Mouse (Mus musculus): ENCODE results near the gene Pdgfb. TPM values are rescaled to one million over a fixed set of nuclear protein-coding genes. Genes with fewer than 3 reads are reported as not detected.

Pdgfb gene
- total RNA-seq, 1 experiment, result 9.5 TPM

GRCm38 (mm10) chr15:80014031-80014320 is 801 bp downstream of the Pdgfb start:
- no peak for TF ChIP-seq HCFC1 (IDR thresholded peaks at IDR 0.05; ENCODE audit: borderline replicate concordance, insufficient read depth, low read length)
- TF ChIP-seq ZNF384 (IDR thresholded peaks at IDR 0.05; ENCODE audit: low read depth, low read length), result no peak
- TF ChIP-seq CHD2 (IDR thresholded peaks at IDR 0.05; ENCODE audit: low read depth, low read length), result no peak
- TF ChIP-seq ZC3H11A (IDR thresholded peaks at IDR 0.05; ENCODE audit: borderline replicate concordance, low read depth, low read length), result no peak
- TF ChIP-seq MAFK (IDR thresholded peaks at IDR 0.05; ENCODE audit: insufficient read depth, low read depth, low read length), result no peak
- Histone ChIP-seq H3K4me3 (ENCODE audit: insufficient read depth in 1 of 2, low read depth in 1 of 2, low read length in 2 of 2, poor library complexity in 1 of 2, severe bottlenecking in 1 of 2) (peak overlapping the region; percentile 70 to 86), H3K36me3 (ENCODE audit: control insufficient read depth, insufficient read depth, low read length, poor library complexity, severe bottlenecking) (no peaks in the 10 kb centered on the region), H3K9ac (ENCODE audit: insufficient read depth, low read depth, low read length, poor library complexity, severe bottlenecking) (peak overlapping the region; percentile 70), H3K27ac (ENCODE audit: insufficient read depth, low read depth, low read length, poor library complexity, severe bottlenecking) (no peak overlapping the region), H3K9me3 (ENCODE audit: control insufficient read depth, insufficient read depth, low read depth, low read length) (no peaks in the 10 kb centered on the region), H3K4me1 (ENCODE audit: control insufficient read depth in 2 of 2, insufficient read depth in 2 of 2, low read length in 2 of 2, poor library complexity in 1 of 2) (peaks cover 0 to 25% of the 10 kb centered on the region in 2 experiments; a peak in 2 of 4 replicates)
- in situ Hi-C loops (cut with MboI; ENCODE audit: low sequenced_read_pairs in 2 of 2, unreplicated experiment in 2 of 2), result no loop called here
- no peak for DNase-seq (ENCODE audit: low read depth, low spot score)

DNA sequence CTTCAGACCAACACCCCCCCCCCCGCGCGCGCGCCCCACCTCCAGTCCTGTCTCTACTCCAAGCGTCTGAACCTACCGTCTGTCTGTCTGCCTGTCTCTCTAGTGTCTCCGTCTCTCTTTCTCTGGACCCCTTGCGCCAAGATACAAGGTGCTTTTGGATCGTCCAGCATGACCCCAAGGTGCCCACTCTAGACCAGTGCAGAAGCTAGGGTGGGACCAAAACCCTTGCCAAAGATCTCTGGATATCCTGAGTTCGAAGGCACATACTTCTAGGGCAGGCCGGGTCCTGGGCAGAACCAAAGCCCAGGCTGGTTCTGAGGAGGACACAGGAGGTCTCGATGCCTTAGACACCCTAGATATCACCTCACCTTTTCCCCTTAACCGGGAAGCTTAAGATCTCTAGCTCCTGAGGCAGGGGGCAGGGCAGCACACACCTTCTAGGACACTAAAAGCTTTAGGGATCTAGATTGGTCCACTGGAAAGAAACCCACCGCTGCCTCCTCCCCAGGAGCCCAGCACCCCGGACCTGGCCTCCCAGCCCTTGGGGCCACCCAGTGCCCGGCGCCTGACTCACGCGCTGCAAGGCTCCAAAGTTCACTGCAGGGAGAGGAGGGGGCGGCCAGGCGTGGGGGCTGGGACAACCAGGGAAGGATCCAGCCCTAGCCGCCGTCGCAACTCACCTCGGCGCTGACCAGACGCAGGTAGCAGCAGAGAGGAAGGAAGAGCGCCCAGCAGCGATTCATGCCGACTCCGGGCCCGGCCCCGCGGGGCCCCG is 1.3 kb downstream of the Pdgfb start:
- no peaks in the 10 kb centered on the region for H3K9me3 ChIP-seq (ENCODE audit: control insufficient read depth, insufficient read depth, low read depth, low read length)
- H3K4me3 ChIP-seq (ENCODE audit: insufficient read depth in 1 of 2, low read depth in 1 of 2, low read length in 2 of 2, poor library complexity in 1 of 2, severe bottlenecking in 1 of 2), result peak overlapping the region; percentile 70 to 86
- H3K27ac ChIP-seq (ENCODE audit: insufficient read depth, low read depth, low read length, poor library complexity, severe bottlenecking), result no peak overlapping the region
- H3K4me1 ChIP-seq (ENCODE audit: control insufficient read depth in 2 of 2, insufficient read depth in 2 of 2, low read length in 2 of 2, poor library complexity in 1 of 2), result peaks cover 0 to 25% of the 10 kb centered on the region in 2 experiments; a peak in 2 of 4 replicates
- H3K9ac ChIP-seq (ENCODE audit: insufficient read depth, low read depth, low read length, poor library complexity, severe bottlenecking), result peak overlapping the region; percentile 70
- in situ Hi-C loops (cut with MboI; ENCODE audit: low sequenced_read_pairs in 2 of 2, unreplicated experiment in 2 of 2), result no loop called here
- DNase-seq (ENCODE audit: low read depth, low spot score), result no peak
- no peaks in the 10 kb centered on the region for H3K36me3 ChIP-seq (ENCODE audit: control insufficient read depth, insufficient read depth, low read length, poor library complexity, severe bottlenecking)
- TF ChIP-seq CHD2 (IDR thresholded peaks at IDR 0.05; ENCODE audit: low read depth, low read length), result no peak
- no peak for TF ChIP-seq ZC3H11A (IDR thresholded peaks at IDR 0.05; ENCODE audit: borderline replicate concordance, low read depth, low read length)
- no peak for TF ChIP-seq HCFC1 (IDR thresholded peaks at IDR 0.05; ENCODE audit: borderline replicate concordance, insufficient read depth, low read length)
- TF ChIP-seq ZNF384 (IDR thresholded peaks at IDR 0.05; ENCODE audit: low read depth, low read length), result no peak
- no peak for TF ChIP-seq MAFK (IDR thresholded peaks at IDR 0.05; ENCODE audit: insufficient read depth, low read depth, low read length)

DNA sequence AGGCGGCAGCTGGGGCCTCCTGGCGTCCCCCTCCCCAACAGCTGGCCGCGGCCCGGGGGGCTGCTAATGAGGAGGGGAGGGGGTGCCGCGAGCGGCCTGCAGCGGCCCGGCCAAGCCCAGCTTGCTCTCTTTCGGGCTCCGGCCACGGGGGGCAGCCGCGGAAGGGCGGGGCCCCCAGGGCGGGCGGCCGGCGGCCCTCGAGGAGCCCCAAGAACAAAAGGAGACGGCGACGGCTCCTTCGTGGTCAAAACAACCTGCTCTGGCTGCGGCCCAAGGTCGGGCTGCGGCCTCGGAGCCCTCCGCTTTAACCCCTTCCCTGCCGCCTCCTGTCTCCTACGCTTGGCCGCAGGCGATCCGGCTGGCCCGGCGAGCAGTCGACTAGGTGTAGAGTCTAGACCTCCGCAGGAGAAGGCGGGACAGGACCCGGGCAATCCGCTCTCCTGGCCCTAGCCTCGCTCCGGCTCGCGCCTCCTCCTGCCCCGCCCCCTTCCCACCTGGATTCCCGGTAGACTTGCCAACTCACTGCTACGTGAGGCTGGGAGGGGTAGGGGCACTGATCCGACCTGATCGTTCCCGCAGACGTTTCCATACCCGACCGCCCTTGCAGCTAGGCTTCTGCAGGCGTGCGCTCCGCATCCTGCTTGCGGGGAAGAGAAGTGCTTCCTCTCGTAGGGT is 2.1 kb downstream of the Pdgfb start:
- peak overlapping the region; percentile 7; the same call in 1 of the 2 replicates for H3K27ac ChIP-seq (ENCODE audit: insufficient read depth, low read depth, low read length, poor library complexity, severe bottlenecking)
- H3K9me3 ChIP-seq (ENCODE audit: control insufficient read depth, insufficient read depth, low read depth, low read length), result no peaks in the 10 kb centered on the region
- peak; percentile 3; the same call in 1 of the 2 replicates for TF ChIP-seq HCFC1 (IDR thresholded peaks at IDR 0.05; ENCODE audit: borderline replicate concordance, insufficient read depth, low read length)
- 0 out of 2 replicates have a peak, but pooled peaks have one; percentile 2 for TF ChIP-seq MAFK (IDR thresholded peaks at IDR 0.05; ENCODE audit: insufficient read depth, low read depth, low read length)
- no peak for TF ChIP-seq ZC3H11A (IDR thresholded peaks at IDR 0.05; ENCODE audit: borderline replicate concordance, low read depth, low read length)
- in situ Hi-C loops (cut with MboI; ENCODE audit: low sequenced_read_pairs in 2 of 2, unreplicated experiment in 2 of 2), result no loop called here
- H3K36me3 ChIP-seq (ENCODE audit: control insufficient read depth, insufficient read depth, low read length, poor library complexity, severe bottlenecking), result no peaks in the 10 kb centered on the region
- H3K4me3 ChIP-seq (ENCODE audit: insufficient read depth in 1 of 2, low read depth in 1 of 2, low read length in 2 of 2, poor library complexity in 1 of 2, severe bottlenecking in 1 of 2), result peak overlapping the region; percentile 70 to 86
- H3K9ac ChIP-seq (ENCODE audit: insufficient read depth, low read depth, low read length, poor library complexity, severe bottlenecking), result peak overlapping the region; percentile 70
- peaks cover 0 to 25% of the 10 kb centered on the region in 2 experiments; a peak in 2 of 4 replicates for H3K4me1 ChIP-seq (ENCODE audit: control insufficient read depth in 2 of 2, insufficient read depth in 2 of 2, low read length in 2 of 2, poor library complexity in 1 of 2)
- DNase-seq (ENCODE audit: low read depth, low spot score), result no peak

DNA sequence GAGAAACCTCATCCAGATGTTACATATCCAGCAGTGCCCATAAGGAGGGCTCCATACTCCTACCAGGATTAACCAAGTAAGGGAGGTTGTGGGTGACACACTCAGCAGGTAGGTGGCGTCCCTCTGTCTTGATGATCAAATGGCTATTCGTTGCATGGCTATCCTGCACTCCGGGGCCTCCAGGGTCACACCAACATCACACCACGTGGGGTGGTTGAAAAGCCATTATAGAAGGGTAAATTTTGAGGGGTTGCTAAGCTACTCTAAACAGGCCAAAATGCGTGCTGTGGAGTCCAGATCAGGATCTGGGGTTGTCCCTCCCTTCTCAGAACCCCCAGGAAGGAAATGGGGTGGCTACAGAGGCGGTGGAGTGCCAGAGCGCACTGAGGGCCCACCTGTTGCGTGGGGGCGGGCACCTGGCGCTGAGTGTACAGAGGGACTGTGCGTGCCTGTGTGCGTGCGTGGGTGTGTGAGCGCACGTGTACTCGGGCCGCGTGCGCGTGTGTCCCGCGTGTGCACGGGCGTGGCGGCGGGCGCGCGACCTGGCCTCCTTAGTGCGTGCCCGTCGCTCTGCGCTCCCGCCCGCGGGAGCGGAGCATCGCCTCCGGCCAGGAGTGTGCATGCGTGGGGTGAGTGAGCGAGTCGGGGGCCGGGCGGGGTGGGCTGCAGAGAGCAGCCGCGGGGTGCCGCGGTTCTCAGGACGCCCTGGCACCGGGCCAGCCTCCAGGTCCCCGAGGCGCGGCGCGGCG is 2.8 kb downstream of the Pdgfb start:
- Histone ChIP-seq H3K9ac (ENCODE audit: insufficient read depth, low read depth, low read length, poor library complexity, severe bottlenecking) (peak overlapping the region; percentile 70), H3K4me1 (ENCODE audit: control insufficient read depth in 2 of 2, insufficient read depth in 2 of 2, low read length in 2 of 2, poor library complexity in 1 of 2) (peaks cover 0 to 25% of the 10 kb centered on the region in 2 experiments; a peak in 2 of 4 replicates), H3K9me3 (ENCODE audit: control insufficient read depth, insufficient read depth, low read depth, low read length) (no peaks in the 10 kb centered on the region), H3K4me3 (ENCODE audit: insufficient read depth in 1 of 2, low read depth in 1 of 2, low read length in 2 of 2, poor library complexity in 1 of 2, severe bottlenecking in 1 of 2) (peak overlapping the region; percentile 70 to 86), H3K36me3 (ENCODE audit: control insufficient read depth, insufficient read depth, low read length, poor library complexity, severe bottlenecking) (no peaks in the 10 kb centered on the region), H3K27ac (ENCODE audit: insufficient read depth, low read depth, low read length, poor library complexity, severe bottlenecking) (peak overlapping the region; percentile 7; the same call in 1 of the 2 replicates)
- no peak for DNase-seq (ENCODE audit: low read depth, low spot score)
- TF ChIP-seq HCFC1 (IDR thresholded peaks at IDR 0.05; ENCODE audit: borderline replicate concordance, insufficient read depth, low read length) (0 out of 2 replicates have a peak, but pooled peaks have one; percentile 12), ZC3H11A (IDR thresholded peaks at IDR 0.05; ENCODE audit: borderline replicate concordance, low read depth, low read length) (no peak)
- in situ Hi-C loops (cut with MboI; ENCODE audit: low sequenced_read_pairs in 2 of 2, unreplicated experiment in 2 of 2), result no loop called here

Data from ES-E14 (cell line).